Mouse (Mus musculus) liver, adult 2 months (tissue): ENCODE measurements around the gene Cacna1g.

ENCODE experiments used
- CTCF ChIP-seq: fragments of 200-500 bp; IDR thresholded peaks from 2 replicates; pipeline ENCODE4 v1.5.1; 2011; ENCODE audit warnings: low read depth, low read length, control low read depth
- POLR2A ChIP-seq: fragments of 200-500 bp; IDR thresholded peaks from 2 replicates; pipeline ENCODE4 v1.6.1; 2011; ENCODE audit warnings: low read length, control low read depth; ENCODE audit not compliant: insufficient read depth; ENCODE audit errors: extremely low read depth

DNA sequence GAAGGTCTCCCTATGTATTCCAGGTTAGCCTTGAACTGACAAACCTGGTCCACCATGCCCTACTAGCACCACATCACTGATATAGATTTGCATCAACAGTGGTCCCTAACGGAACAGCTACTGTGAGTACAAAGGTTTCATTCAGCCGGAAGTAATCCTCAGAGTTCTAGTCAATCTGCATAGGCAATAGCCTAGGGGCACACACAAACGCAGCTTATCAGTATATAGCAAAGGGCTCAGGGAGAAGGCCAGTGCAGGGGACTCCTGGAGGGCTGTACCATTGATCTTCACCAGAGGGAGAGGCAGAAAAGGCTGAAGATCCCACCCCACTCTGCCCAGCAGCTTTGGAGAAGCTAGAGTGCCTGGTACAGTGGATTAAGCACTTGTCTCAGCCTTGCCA is 27.0 kb downstream of the Cacna1g start:
- TF ChIP-seq CTCF (no peak), POLR2A (no peak)
